Mouse (Mus musculus) lung, adult 2 months (tissue): ENCODE results near the gene Gm13288.

ENCODE experiments used
- CTCF ChIP-seq: fragments of 200-500 bp; IDR thresholded peaks from 2 replicates; pipeline ENCODE4 v1.5.1; 2011; ENCODE audit warnings: mild to moderate bottlenecking, low read length, control low read depth; ENCODE audit not compliant: insufficient read depth
- POLR2A ChIP-seq: fragments of 200-500 bp; IDR thresholded peaks from 2 replicates; pipeline ENCODE4 v1.6.1; 2011; ENCODE audit warnings: low read depth, mild to moderate bottlenecking, control low read depth, low read length, borderline replicate concordance; ENCODE audit errors: extremely low read depth

GRCm38 (mm10) chr4:88830523-88830922 is 25.2 kb downstream of the Gm13288 start:
- no peak for TF ChIP-seq POLR2A
- TF ChIP-seq CTCF = 0 out of 2 replicates have a peak, but pooled peaks have one; percentile 7
